Mouse (Mus musculus) hindbrain, embryonic 12.5 days (tissue): ENCODE data around the gene Pygo2. TPM values are rescaled to one million over a fixed set of nuclear protein-coding genes. Genes with fewer than 3 reads are reported as not detected.

Experiments used
- ATAC-seq: fragments of 200-750 bp; cut with Nextera tagmentation; 2 replicates; pipeline ENCODE4 v1.8.0; 2017; ENCODE audit warnings: moderate TSS enrichment; ENCODE audit not compliant: low FRiP score
- H3K27ac ChIP-seq: fragments of 300-500 bp; sonication (generic); 2 replicates; pipeline ENCODE4 v1.5.1; 2016; ENCODE audit warnings: mild to moderate bottlenecking
- H3K27me3 ChIP-seq: fragments of 300-500 bp; sonication (generic); 2 replicates; pipeline ENCODE4 v1.6.1; 2016; ENCODE audit warnings: mild to moderate bottlenecking
- H3K36me3 ChIP-seq: fragments of 300-500 bp; sonication (generic); 2 replicates; pipeline ENCODE4 v1.6.1; 2016; ENCODE audit warnings: mild to moderate bottlenecking
- H3K4me1 ChIP-seq: fragments of 300-500 bp; sonication (generic); 2 replicates; pipeline ENCODE4 v1.6.1; 2016
- H3K4me2 ChIP-seq: fragments of 300-500 bp; sonication (generic); replicated peaks from 2 replicates; pipeline ENCODE4 v1.6.1; 2016; ENCODE audit warnings: mild to moderate bottlenecking
- H3K4me3 ChIP-seq: fragments of 300-500 bp; sonication (generic); 2 replicates; pipeline ENCODE4 v1.5.1; 2016; ENCODE audit warnings: mild to moderate bottlenecking
- H3K9ac ChIP-seq: fragments of 300-500 bp; sonication (generic); 2 replicates; pipeline ENCODE4 v1.6.1; 2016; ENCODE audit warnings: mild to moderate bottlenecking, moderate library complexity
- H3K9me3 ChIP-seq: fragments of 300-500 bp; sonication (generic); replicated peaks from 2 replicates; pipeline ENCODE4 v1.6.1; 2016; ENCODE audit warnings: mild to moderate bottlenecking
- WGBS: fragments of 180-500 bp; shearing (Covaris S2); methylation state at CpG from one replicate; pipeline ENCODE4 v1.1.7; 2016; 5-methylcytosine and 5-hydroxymethylcytosine counted together
- polyA plus RNA-seq: library from polyadenylated mRNA; unstranded; fragments of >200 nt; fragmentation: Nextera tagmentation; extraction: Ambion mirVana; gene quantifications from 2 replicates; pipeline ENCODE4 v1.2.1, GENCODE M21; 2016

The Pygo2 gene
- polyA plus RNA-seq, 1 experiment from 2014 or later = 63.8 TPM

GRCm38 (mm10) chr3:89417840-89418169 is 12.2 kb upstream of the Pygo2 start:
- Histone ChIP-seq H3K27me3 (no peaks in the 10 kb centered on the region), H3K4me2 (peak overlapping the region; percentile 85), H3K36me3 (peaks cover 25% of the 10 kb centered on the region), H3K4me1 (peaks cover 43% of the 10 kb centered on the region), H3K4me3 (peak overlapping the region; percentile 59), H3K9ac (peak overlapping the region; percentile 60), H3K27ac (peak overlapping the region; percentile 78), H3K9me3 (no peaks in the 10 kb centered on the region)
- peak; percentile 47 for ATAC-seq
- under 1% methylated on average over 20 of the region's 20 CpGs for WGBS

DNA sequence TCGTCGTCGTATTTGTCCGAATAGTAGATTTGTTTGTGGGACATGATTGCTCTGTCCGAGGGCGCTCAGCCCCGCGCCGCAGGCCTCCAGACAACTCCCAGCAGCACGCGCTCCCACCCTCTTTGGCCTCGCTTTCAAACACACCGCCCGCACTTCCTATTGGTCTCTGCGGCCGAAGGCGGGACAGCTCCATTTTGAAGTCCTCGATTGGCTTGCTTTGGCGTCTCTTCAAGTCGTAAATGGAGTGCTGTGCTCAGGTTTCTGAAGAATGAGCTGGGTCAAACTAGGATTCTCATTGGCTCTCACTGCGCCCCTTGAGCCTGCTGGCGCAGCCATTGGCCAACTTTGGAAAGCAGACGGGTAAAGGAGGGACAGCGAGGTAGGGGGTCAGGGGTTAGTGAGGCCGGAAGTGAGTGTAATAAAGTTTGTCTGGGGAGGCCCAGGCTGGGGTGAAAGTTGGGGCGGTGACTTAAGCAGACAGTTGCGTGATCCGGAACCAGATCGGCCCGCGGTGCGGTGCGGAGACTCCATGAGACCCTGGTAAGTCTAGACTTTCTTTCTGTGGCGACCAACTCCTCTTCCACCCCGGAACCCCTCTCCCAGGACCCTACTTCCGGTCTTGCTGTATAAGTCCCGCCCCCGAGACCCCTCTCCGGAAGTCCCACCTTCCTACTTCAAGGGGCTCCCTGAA is 11.7 kb upstream of the Pygo2 start, which contains the start of the genes Cks1b and Shc1:
Cks1b (minus strand) TSS at position 214 of the 691 bp plus-strand sequence.
Shc1 (plus strand) TSS at position 274 of the 691 bp plus-strand sequence.
- H3K27me3 ChIP-seq = no peaks in the 10 kb centered on the region
- peak; percentile 97 for ATAC-seq
- peaks cover 45% of the 10 kb centered on the region for H3K4me1 ChIP-seq
- H3K4me3 ChIP-seq = peak within 1 kb of the TSS; percentile 59
- no peaks in the 10 kb centered on the region for H3K9me3 ChIP-seq
- H3K27ac ChIP-seq = peak within 1 kb of the TSS; percentile 91
- peak within 1 kb of the TSS; percentile 85 for H3K4me2 ChIP-seq
- H3K36me3 ChIP-seq = peaks cover 25% of the 10 kb centered on the region
- H3K9ac ChIP-seq = peak within 1 kb of the TSS; percentile 72
- WGBS = under 1% methylated on average over 39 of the region's 39 CpGs

GRCm38 (mm10) chr3:89418861-89419250 is 11.2 kb upstream of the Pygo2 start:
- Histone ChIP-seq H3K9me3 (no peaks in the 10 kb centered on the region), H3K4me2 (peak overlapping the region; percentile 85), H3K27ac (peak overlapping the region; percentile 91), H3K4me3 (peak overlapping the region; percentile 59), H3K9ac (peak overlapping the region; percentile 72), H3K36me3 (peaks cover 23% of the 10 kb centered on the region), H3K4me1 (peaks cover 46% of the 10 kb centered on the region), H3K27me3 (no peaks in the 10 kb centered on the region)
- under 1% methylated on average over 16 of the region's 16 CpGs for WGBS
- peak; percentile 20 for ATAC-seq

DNA sequence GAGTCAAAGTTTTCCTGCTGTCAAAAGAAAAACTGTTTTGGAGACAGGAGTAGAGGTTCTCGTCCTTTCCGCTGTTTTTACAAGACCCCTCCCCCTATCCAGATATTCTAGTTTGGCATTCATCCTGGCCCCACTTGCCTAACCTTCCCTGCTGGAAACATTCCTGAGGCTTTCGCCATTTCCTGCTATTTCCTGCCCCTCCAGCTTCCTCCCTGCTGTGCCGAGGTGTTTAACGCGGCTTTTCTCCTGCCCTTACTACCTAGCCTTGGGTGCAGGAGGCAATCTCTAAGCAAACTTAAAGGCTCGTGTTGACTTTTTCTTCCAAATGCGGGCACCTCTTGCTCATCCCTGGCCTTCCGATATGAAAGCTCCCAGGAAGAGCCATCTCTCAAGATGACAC is 10.4 kb upstream of the Pygo2 start:
- ATAC-seq = no peak
- Histone ChIP-seq H3K27ac (peak overlapping the region; percentile 91), H3K4me3 (peak overlapping the region; percentile 59), H3K36me3 (peaks cover 19% of the 10 kb centered on the region), H3K4me2 (peak overlapping the region; percentile 85), H3K27me3 (no peaks in the 10 kb centered on the region), H3K9me3 (no peaks in the 10 kb centered on the region), H3K4me1 (peaks cover 46% of the 10 kb centered on the region), H3K9ac (peak overlapping the region; percentile 72)
- 3% methylated on average over 9 of the region's 9 CpGs for WGBS

DNA sequence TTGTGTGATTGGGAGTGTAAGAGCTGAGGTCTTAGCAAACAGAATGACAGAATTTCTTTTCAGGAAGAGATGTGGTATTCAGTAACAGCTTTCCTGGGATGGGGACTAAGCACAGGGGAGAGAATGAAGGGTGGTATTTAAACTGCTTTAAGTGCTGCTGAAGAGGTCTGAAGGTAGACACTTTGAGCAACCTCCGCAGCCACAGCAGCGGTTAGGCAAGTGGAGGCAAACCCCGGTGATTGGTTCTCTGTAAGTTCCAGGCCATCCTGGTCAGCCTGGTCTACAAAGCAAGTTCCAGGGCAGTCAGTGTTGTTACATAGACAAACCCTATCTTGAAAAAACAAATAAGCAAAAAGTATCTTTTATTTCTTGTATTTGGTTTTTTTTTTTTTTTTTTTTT is 10.0 kb upstream of the Pygo2 start:
- Histone ChIP-seq H3K9ac (peak overlapping the region; percentile 72), H3K27me3 (no peaks in the 10 kb centered on the region), H3K4me1 (peaks cover 46% of the 10 kb centered on the region), H3K4me3 (peak overlapping the region; percentile 59), H3K27ac (peak overlapping the region; percentile 91), H3K4me2 (peak overlapping the region; percentile 85), H3K36me3 (peaks cover 19% of the 10 kb centered on the region), H3K9me3 (no peaks in the 10 kb centered on the region)
- WGBS = 33% methylated on average over 3 of the region's 3 CpGs
- ATAC-seq = no peak

DNA sequence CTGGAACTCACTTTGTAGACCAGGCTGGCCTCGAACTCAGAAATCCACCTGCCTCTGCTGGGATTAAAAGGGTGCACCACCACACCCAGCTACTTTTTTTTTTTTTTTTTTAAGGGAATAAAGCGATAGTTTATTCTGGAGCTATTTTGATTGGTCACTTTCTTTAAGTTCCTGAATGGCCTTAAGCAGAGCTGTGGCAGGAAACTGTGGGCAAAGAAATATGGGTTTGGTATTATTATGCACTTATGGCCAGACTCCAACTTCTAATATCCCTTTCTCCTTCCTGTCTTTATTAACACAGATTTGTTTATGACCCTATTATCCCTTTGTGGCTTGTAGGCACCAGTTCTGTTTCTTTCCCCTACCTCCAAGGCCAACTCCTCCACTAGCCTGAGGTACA is 9.6 kb upstream of the Pygo2 start:
- no peak for ATAC-seq
- H3K4me2 ChIP-seq = peak overlapping the region; percentile 65
- H3K4me3 ChIP-seq = no peak overlapping the region
- no peaks in the 10 kb centered on the region for H3K27me3 ChIP-seq
- peaks cover 46% of the 10 kb centered on the region for H3K4me1 ChIP-seq
- no peaks in the 10 kb centered on the region for H3K9me3 ChIP-seq
- no peak overlapping the region for H3K9ac ChIP-seq
- peak overlapping the region; percentile 67; the same call in 1 of the 2 replicates for H3K27ac ChIP-seq
- 72% methylated on average over 2 of the region's 2 CpGs for WGBS
- H3K36me3 ChIP-seq = peaks cover 21% of the 10 kb centered on the region

GRCm38 (mm10) chr3:89421002-89421774 is 8.8 kb upstream of the Pygo2 start:
- Histone ChIP-seq H3K4me1 (peaks cover 46% of the 10 kb centered on the region), H3K9ac (peak overlapping the region; percentile 64), H3K4me2 (peak overlapping the region; percentile 65), H3K27ac (peak overlapping the region; percentile 67), H3K36me3 (peaks cover 13% of the 10 kb centered on the region), H3K27me3 (no peaks in the 10 kb centered on the region), H3K9me3 (no peaks in the 10 kb centered on the region), H3K4me3 (peak overlapping the region; percentile 38)
- peak; percentile 24; the same call in 1 of the 2 replicates for ATAC-seq
- WGBS = 4% methylated on average over 11 of the region's 11 CpGs

DNA sequence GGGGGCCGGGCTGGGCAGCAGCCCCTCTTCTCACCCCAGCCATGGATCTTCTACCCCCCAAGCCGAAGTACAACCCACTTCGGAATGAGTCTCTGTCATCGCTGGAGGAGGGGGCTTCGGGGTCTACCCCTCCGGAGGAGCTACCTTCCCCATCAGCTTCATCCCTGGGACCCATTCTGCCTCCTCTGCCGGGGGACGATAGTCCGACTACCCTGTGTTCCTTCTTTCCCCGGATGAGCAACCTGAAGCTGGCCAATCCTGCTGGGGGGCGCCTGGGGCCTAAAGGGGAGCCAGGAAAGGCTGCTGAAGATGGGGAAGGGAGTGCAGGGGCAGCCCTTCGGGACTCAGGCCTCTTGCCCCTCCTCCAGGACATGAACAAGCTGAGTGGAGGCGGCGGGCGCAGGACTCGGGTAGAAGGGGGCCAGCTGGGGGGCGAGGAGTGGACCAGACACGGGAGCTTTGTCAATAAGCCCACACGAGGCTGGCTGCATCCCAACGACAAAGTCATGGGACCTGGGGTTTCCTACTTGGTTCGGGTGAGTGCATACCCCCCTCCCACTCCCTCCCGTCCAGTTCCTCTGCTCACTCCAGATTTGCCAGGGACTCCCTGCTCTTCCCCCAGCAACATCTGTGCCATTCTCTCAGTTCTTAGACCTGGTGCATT is 8.1 kb upstream of the Pygo2 start:
- Histone ChIP-seq H3K9me3 (no peaks in the 10 kb centered on the region), H3K27me3 (no peaks in the 10 kb centered on the region), H3K4me2 (peak overlapping the region; percentile 65), H3K36me3 (peaks cover 14% of the 10 kb centered on the region), H3K4me3 (peak overlapping the region; percentile 38), H3K27ac (peak overlapping the region; percentile 67), H3K9ac (peak overlapping the region; percentile 64), H3K4me1 (peaks cover 39% of the 10 kb centered on the region)
- ATAC-seq = no peak
- 5% methylated on average over 21 of the region's 22 CpGs for WGBS

DNA sequence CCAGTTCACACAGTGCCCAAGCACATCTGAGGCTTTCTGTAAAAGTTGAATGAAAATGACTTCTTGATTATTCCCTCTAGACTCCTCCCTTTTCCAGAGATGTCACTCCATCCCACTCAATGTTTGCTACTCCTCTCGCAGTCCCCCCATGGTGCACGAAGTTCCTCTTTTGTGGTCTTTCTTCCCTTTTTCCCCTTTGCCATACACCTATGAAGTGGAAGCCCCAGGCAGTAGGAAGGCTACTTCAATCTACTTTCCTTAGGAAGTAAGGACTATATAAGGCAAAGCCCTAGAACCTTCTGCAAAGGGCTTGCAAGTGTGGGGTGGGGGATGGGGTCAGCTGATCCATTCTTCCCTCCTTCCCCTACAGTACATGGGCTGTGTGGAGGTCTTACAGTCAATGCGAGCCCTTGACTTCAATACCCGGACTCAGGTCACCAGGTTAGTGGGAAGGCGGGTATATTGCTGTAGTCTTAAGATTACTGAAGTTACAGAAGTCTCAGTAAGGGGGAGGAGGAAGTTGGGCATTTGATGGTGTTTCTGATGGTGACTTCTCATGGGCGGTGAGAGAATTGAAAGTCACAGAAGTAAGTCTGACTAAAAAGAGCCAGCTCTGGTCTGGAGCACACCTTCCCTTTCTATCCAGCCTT is 7.3 kb upstream of the Pygo2 start:
- H3K9me3 ChIP-seq = no peaks in the 10 kb centered on the region
- peak overlapping the region; percentile 38 for H3K4me3 ChIP-seq
- peak overlapping the region; percentile 64 for H3K9ac ChIP-seq
- H3K36me3 ChIP-seq = peaks cover 21% of the 10 kb centered on the region
- peaks cover 34% of the 10 kb centered on the region for H3K4me1 ChIP-seq
- no peak for ATAC-seq
- WGBS = 72% methylated on average over 6 of the region's 6 CpGs
- H3K27ac ChIP-seq = peak overlapping the region; percentile 67; the same call in 1 of the 2 replicates
- no peaks in the 10 kb centered on the region for H3K27me3 ChIP-seq
- H3K4me2 ChIP-seq = peak overlapping the region; percentile 65

DNA sequence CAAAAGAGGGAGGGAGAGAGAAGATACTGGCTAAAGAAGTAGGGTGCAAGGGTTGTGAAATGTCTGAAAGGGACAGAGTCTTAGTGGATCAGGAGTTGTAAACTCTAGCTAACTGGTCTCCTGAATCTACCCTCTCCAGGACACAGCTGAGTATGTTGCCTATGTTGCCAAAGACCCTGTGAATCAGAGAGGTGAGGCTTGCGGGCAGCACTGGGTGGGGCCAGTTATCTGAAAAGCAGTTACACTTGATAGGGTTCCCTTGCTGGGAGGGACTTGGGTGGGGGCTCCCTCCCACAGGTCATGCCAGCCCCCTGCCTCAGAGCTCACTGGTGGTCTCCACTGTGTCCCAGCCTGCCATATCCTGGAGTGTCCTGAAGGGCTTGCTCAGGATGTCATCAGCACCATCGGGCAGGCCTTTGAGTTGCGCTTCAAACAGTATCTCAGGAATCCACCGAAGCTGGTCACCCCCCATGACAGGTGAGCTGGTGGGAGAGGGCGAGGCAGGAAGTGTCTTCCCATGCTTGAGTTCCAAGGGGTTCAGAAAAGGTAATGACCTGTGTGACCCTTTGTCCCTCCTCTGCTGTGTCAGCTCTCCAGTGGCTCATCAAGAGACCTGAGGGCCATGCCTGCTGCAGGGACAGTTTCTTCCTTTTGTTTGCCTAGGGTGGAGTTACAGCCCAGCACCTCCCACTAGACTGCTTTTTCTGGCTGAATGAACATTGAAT is 5.4 kb upstream of the Pygo2 start:
- no peaks in the 10 kb centered on the region for H3K27me3 ChIP-seq
- no peak for ATAC-seq
- WGBS = 90% methylated on average over 5 of the region's 5 CpGs

GRCm38 (mm10) chr3:89425141-89425525 is 4.9 kb upstream of the Pygo2 start:
- H3K4me2 ChIP-seq = no peak overlapping the region
- WGBS = 88% methylated on average over 5 of the region's 5 CpGs
- H3K9me3 ChIP-seq = no peaks in the 10 kb centered on the region
- H3K9ac ChIP-seq = no peak overlapping the region
- H3K27me3 ChIP-seq = no peaks in the 10 kb centered on the region
- no peak overlapping the region for H3K4me3 ChIP-seq
- peaks cover 25% of the 10 kb centered on the region for H3K4me1 ChIP-seq
- no peak overlapping the region for H3K27ac ChIP-seq
- ATAC-seq = no peak
- peaks cover 25% of the 10 kb centered on the region for H3K36me3 ChIP-seq

More for the DNA sequence above, 5.4 kb upstream of the Pygo2 start:
- Histone ChIP-seq H3K36me3 (peaks cover 25% of the 10 kb centered on the region), H3K4me1 (peaks cover 29% of the 10 kb centered on the region), H3K27ac (no peak overlapping the region), H3K4me3 (no peak overlapping the region), H3K4me2 (0 out of 2 replicates have a peak overlapping the region, but pooled peaks have one; percentile 1), H3K9ac (no peak overlapping the region), H3K9me3 (no peaks in the 10 kb centered on the region)
